Mouse (Mus musculus) C2C12 (cell line): ENCODE data around the gene Ppfia1. TPM values are rescaled to one million over a fixed set of nuclear protein-coding genes. Genes with fewer than 3 reads are reported as not detected.

ENCODE experiments used
- H3K27me3 ChIP-seq: one replicate; pipeline ENCODE4 v1.6.1; 2011; ENCODE audit not compliant: control insufficient read depth, insufficient read depth, insufficient read length
- H3K36me3 ChIP-seq: one replicate; pipeline ENCODE4 v1.6.1; 2011; ENCODE audit not compliant: control insufficient read depth, insufficient read depth
- H3K4me3 ChIP-seq: one replicate; pipeline ENCODE4 v1.5.1; 2011; ENCODE audit warnings: mild to moderate bottlenecking, control low read depth; ENCODE audit not compliant: poor library complexity, insufficient read depth, severe bottlenecking
- H3K79me2 ChIP-seq: one replicate; pipeline ENCODE4 v1.6.1; 2011; ENCODE audit not compliant: control insufficient read depth, insufficient read depth
- H3K79me3 ChIP-seq: one replicate; pipeline ENCODE4 v1.6.1; 2011; ENCODE audit warnings: low read depth, control low read depth
- H3ac ChIP-seq: one replicate; pipeline ENCODE3; 2011; ENCODE audit warnings: low read depth; ENCODE audit not compliant: control insufficient read depth, insufficient read length
- CEBPB ChIP-seq: IDR thresholded peaks from one replicate; pipeline ENCODE4 v1.6.1; 2011; ENCODE audit warnings: low read depth, mild to moderate bottlenecking, control low read depth, moderate library complexity
- CTCF ChIP-seq: IDR thresholded peaks from one replicate; pipeline ENCODE4 v1.5.1; 2011; ENCODE audit not compliant: control insufficient read depth, insufficient read depth, insufficient read length
- FOSL1 ChIP-seq: IDR thresholded peaks from one replicate; pipeline ENCODE4 v1.8.0; 2011; ENCODE audit warnings: mild to moderate bottlenecking, low read length; ENCODE audit not compliant: poor library complexity, insufficient read depth, severe bottlenecking
- MAX ChIP-seq: IDR thresholded peaks from one replicate; pipeline ENCODE4 v1.6.1; 2011; ENCODE audit warnings: mild to moderate bottlenecking, control low read depth
- MYOD1 ChIP-seq: IDR thresholded peaks from one replicate; pipeline ENCODE4 v1.6.1; 2011; ENCODE audit warnings: low read depth; ENCODE audit not compliant: control insufficient read depth, insufficient read length
- MYOG ChIP-seq: IDR thresholded peaks from one replicate; pipeline ENCODE4 v1.6.1; 2011; ENCODE audit not compliant: control insufficient read depth, insufficient read length; ENCODE audit errors: extremely low read depth
- USF1 ChIP-seq: IDR thresholded peaks from one replicate; pipeline ENCODE4 v1.6.1; 2011; ENCODE audit warnings: low read depth, mild to moderate bottlenecking, control low read depth, moderate library complexity
- polyA plus RNA-seq: library from polyadenylated mRNA; unstranded; fragments of >200 nt; fragmentation: generic; extraction: Trizol; gene quantifications from one replicate; pipeline ENCODE4 v1.2.1, GENCODE M21; 2012; ENCODE audit warnings: missing spikeins

Gene Ppfia1
- polyA plus RNA-seq, 1 experiment: 25.6 TPM

DNA sequence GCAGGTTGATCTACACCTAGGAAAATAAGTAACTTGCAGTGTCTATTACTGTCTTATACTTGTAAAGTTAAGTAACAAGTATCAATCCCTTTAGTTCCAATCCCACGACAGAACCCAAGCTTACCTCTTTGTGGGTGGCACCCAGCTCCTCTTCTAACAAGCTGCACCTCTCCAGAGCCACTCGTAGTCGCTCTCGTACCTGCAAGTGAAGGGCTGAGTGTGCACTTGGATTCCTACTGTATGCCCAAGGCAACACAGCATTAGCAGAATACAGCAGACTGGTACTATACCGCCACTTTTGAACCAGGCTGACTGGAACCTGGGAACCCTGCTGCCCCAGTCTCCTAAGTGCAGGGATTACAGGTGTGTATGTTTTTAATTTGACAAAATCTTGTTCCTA, 33.7 kb downstream of the Ppfia1 start:
- Histone ChIP-seq H3K79me2 (peaks cover 30% of the 10 kb centered on the region), H3K79me3 (peaks cover 7% of the 10 kb centered on the region), H3K36me3 (peaks cover 10% of the 10 kb centered on the region), H3ac (no peak overlapping the region), H3K27me3 (no peaks in the 10 kb centered on the region), H3K4me3 (no peak overlapping the region)
- TF ChIP-seq FOSL1 (no peak), MYOD1 (no peak), CEBPB (no peak), MYOG (no peak), USF1 (no peak), MAX (no peak), CTCF (no peak)

DNA sequence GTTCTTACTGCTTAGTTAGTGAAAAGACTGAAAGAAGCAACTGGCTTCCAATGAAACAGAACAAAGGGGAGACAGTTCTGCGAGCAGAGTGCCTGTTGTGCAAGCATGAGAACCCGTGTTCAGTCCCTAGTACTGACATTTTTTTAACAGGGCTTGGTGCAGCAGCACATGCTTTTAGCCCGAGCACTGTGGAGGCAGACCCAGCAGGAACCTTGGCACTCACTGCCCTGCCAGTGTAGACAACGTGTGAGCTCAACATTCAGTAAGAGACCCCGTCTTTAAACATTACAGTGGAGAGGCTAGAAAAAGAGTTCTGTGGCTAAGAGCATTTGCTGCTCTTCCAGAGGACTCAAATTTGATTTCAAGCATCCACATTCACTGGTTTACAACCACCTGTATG, 36.8 kb downstream of the Ppfia1 start:
- no peak overlapping the region for H3ac ChIP-seq
- H3K79me2 ChIP-seq: no peaks in the 10 kb centered on the region
- H3K4me3 ChIP-seq: no peak overlapping the region
- H3K79me3 ChIP-seq: peaks cover 2% of the 10 kb centered on the region
- TF ChIP-seq CTCF (no peak), CEBPB (no peak), MYOG (no peak), MYOD1 (no peak), FOSL1 (no peak), USF1 (no peak), MAX (no peak)
- peaks cover 21% of the 10 kb centered on the region for H3K36me3 ChIP-seq
- no peaks in the 10 kb centered on the region for H3K27me3 ChIP-seq

DNA sequence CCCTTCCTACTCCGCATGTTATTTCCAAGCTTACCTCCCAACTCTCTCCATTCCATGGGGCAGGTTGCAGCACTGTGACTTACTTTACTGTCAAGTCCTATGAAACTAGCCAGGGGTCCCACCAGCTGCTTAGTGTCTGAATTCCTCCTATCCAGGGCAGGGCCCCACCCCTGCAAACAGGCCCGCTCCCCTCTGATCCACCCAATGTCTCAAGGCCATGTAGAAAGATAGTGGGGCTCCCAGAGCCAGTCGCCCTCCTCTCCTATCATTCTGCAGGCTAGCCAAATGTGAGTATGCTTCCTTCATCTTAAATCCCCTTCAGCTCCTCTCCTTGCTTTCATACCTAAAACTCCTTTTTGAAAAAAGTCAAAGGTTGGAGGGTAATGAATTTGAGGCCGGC, 44.4 kb downstream of the Ppfia1 start:
- Histone ChIP-seq H3K36me3 (peaks cover 24% of the 10 kb centered on the region), H3K4me3 (no peak overlapping the region), H3K79me3 (no peaks in the 10 kb centered on the region), H3K79me2 (no peaks in the 10 kb centered on the region), H3K27me3 (no peaks in the 10 kb centered on the region), H3ac (no peak overlapping the region)
- no peak for TF ChIP-seq USF1
- TF ChIP-seq CTCF: no peak
- no peak for TF ChIP-seq MYOG
- no peak for TF ChIP-seq CEBPB
- TF ChIP-seq MYOD1: no peak
- no peak for TF ChIP-seq MAX
- no peak for TF ChIP-seq FOSL1

DNA sequence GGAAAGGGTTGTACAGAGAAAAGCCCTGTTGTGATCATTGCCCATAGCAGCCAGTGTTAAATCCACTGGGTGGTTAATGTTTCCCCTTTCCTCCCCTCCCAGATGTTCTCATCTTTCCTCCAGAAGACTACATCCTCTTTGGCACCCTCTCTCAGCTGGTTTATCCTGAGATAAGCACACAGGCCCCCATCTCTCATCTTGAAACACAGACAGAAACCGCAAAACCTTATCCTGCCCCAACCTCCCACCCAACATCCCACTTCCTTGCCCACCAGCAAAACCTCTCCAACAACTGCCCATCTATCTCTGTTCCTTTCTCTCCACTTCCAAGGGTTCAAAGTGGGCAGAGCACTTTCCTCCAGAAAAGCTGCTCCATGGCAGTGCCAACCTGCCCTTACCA, 46.7 kb downstream of the Ppfia1 start:
- TF ChIP-seq MYOD1 (no peak), MYOG (no peak), USF1 (no peak), CEBPB (no peak), MAX (no peak), FOSL1 (no peak), CTCF (no peak)
- H3K36me3 ChIP-seq: peaks cover 30% of the 10 kb centered on the region
- H3ac ChIP-seq: no peak overlapping the region
- no peaks in the 10 kb centered on the region for H3K27me3 ChIP-seq
- H3K79me3 ChIP-seq: no peaks in the 10 kb centered on the region
- no peaks in the 10 kb centered on the region for H3K79me2 ChIP-seq
- H3K4me3 ChIP-seq: no peak overlapping the region

DNA sequence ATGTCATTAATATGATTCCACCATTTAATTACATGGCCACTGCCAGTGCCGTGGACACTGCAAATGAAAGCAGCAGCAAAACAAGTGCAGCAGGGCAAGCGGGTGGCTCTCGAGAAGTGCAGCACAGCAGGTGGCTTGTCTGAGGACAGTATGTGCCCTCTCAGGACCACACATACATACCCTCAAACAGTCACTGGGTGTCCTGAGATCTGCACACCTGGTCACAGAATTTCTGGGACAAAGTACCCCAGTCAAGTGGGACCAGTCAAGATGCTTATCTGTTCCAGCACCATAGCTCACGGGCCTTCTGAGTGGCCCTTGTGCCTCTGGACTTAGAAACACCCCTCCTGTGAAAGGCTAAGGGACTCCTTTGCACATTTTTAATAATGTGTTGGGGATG, 49.6 kb downstream of the Ppfia1 start:
- H3K4me3 ChIP-seq: no peak overlapping the region
- peaks cover 30% of the 10 kb centered on the region for H3K36me3 ChIP-seq
- no peak for TF ChIP-seq FOSL1
- no peak for TF ChIP-seq MYOG
- no peak for TF ChIP-seq CEBPB
- TF ChIP-seq CTCF: no peak
- no peak for TF ChIP-seq MAX
- TF ChIP-seq USF1: no peak
- TF ChIP-seq MYOD1: no peak
- no peaks in the 10 kb centered on the region for H3K27me3 ChIP-seq
- H3K79me2 ChIP-seq: no peaks in the 10 kb centered on the region
- no peaks in the 10 kb centered on the region for H3K79me3 ChIP-seq
- no peak overlapping the region for H3ac ChIP-seq

DNA sequence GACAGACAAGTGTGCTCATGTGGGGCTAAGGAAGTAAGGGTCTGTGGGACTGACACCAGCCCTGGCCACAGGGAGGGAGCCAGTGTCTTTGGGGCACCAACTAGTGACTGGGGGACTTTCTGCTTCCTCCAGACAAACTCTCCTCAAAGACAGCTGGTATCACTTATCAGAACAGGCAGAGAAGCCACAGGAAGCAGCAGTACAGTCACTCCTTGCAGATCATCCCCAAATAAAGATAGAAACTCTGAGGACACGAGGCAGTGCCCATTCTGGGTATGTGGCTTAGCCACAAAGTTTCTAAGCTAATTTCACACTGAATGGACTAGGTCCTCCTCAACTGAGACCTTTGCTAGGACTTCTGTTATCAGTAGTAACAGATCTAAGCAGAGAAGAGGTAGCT, 60.6 kb downstream of the Ppfia1 start:
- no peak overlapping the region for H3ac ChIP-seq
- H3K36me3 ChIP-seq: peaks cover 24% of the 10 kb centered on the region
- H3K79me2 ChIP-seq: no peaks in the 10 kb centered on the region
- H3K27me3 ChIP-seq: no peaks in the 10 kb centered on the region
- H3K4me3 ChIP-seq: no peak overlapping the region
- TF ChIP-seq USF1 (no peak), MYOD1 (no peak), MYOG (no peak), MAX (no peak), FOSL1 (no peak)
- no peaks in the 10 kb centered on the region for H3K79me3 ChIP-seq
